Mouse (Mus musculus): ENCODE results near the gene Capn2.
A peak's percentile ranks its signal among the peaks of the same experiment; 100 is the strongest.

Gene Capn2

DNA sequence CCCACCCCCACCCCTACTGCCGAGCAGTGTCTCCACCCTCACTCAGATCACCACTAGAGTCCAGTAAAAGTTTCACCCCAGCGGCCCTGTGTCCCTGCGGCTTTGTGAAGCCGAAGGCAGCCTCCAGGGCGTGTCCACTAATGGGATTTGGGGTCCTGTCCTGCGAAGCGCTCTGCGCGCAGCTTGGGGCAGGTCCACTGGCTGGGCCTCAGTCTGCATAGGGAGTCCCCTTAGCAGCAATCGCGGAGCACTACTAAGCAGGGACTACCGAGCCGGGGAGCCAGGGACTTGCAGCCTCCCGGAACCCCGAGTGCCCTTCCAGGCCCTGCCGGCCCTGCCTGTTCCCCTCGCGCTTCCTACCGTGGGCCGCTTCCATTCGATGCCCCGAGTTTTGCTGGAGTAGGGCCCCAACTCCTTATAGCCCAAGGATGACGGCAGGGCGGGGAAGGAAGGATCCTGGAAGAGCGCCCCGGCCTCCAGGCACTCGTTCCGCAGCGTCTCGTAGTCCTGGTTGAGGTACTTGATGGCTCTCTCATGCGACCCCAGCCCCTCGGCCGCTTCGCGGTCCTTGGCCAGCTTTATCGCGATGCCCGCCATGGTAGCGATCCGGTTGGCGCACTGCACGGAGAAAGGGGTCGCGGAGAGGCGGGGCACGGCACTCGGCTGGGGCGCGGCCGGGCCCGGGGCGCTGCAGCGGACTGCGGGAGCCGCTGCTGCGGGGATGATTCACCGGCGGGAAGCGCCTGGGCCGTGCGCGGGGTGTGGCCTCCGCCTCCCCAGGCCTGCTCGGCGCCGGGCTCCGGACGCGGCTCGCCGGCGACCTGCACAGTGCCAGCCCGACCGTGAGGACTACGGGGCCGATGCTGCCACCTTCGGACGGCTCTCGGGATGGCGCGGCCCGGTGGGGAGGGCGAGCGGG lies at the start of gene Capn2:
Gene Capn2 (minus strand): TSS at position 851 of the 919 bp plus-strand sequence.
- DNase-seq (ENCODE audit: low spot score in 2 of 2): peak; percentile 50 to 72

GRCm38 (mm10) chr1:182565351-182565835 lies 48.0 kb upstream of the Capn2 start:
- no peak for DNase-seq (ENCODE audit: low spot score in 2 of 2)

DNA sequence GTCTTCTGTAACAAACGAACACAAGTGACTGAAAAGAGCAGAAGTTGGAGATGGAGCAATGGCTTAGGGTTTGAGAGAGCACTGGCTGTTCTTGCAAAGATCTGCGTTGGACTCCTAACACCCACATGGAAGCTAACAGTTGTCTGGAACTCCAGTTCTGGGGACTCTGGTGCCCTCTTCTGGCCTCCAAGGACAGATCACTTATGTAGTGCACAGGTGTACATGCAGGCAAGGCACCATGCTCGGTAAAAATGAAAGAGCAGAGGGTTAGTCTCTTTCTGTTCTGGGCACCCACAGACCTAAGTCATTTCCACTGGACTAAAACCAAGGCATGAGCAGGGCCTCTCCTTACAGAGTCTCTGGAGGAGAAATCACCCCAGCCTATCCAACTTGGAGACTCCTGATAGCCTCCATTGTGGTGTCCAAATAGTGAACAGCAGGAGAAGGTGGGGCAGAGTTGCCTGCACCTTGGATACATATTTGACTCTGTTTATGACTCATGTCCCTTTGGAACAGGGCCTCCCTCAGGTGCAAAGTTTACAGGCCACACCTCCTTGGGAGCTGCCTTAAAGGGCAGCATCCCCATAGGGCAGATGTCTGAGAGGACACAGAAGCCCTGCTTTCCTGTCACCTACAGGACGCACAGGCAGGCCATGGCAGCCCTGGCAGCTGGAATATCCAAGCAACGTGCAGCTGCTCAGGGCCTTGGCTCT lies 47.2 kb upstream of the Capn2 start, which contains the start of gene Capn8:
Gene Capn8 (plus strand): TSS at position 600 of the 713 bp plus-strand sequence.
- DNase-seq (ENCODE audit: low spot score in 2 of 2): no peak

DNA sequence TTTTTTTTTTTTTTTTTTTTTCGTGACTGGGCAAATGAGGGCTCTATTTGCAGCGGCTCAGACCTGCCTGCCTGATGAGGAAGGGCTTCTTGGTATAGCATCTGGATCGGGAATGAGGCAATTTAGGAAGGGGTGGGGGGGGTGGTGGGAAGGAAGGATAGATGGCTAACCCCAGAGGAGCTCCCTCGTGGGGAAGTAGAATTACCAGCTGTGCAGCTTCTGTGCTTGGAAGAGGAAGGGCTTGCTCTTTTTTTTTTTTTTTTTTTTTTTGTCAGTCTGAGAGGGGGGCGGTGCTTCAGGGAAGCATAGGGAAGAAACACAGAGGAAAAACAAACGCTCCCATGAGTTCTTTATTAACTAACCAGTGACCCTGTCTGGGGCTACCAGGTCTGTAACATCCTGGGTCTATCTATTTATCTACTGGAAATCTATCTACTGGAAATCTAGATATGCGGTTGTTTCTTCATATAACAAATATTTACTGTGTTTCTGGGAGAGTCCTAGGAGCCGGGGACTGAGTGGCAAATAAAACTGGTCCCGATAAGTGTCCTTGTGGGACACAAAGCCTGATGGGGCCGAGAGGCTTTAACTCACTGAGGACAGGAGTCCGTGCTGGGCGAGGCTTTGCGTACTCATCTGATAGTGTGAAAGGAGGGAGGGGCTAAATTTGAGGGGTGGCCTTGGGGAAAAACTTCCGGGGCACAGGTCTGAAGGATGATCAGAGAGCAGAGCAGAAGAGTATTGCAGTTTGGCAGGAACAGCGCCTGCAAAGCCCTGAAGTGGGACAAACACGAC lies 45.4 kb upstream of the Capn2 start:
- DNase-seq (ENCODE audit: low spot score in 2 of 2): no peak

DNA sequence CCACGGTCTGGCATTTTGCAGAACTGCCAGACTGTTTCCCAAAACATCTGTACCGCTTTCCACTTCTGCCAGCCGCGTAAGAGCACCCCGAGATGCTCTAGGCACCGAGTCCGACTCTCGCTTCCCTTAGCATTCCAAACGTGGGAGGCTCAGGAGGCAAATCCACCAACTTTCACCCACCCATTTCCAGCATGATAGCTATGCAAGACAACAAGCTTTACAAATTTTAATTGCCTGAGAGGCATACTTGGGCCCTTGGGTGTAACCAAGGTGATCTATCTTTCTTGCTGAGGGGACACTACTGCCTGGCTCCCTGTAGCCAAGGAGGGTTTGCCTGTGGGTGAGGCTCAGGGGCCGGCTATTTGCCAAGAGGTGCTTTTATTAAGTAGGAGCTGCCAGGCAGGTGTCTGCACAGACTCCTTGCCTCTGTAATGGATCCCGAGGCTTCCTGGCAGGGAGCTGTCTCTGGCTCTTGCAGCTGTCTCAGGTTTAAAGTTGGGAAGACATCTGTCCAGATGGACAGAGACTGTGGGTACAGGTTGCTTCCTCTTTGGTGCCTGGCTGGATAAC lies 44.6 kb upstream of the Capn2 start:
- no peak for DNase-seq (ENCODE audit: low spot score in 2 of 2)

GRCm38 (mm10) chr1:182560390-182561098 lies 43.1 kb upstream of the Capn2 start:
- DNase-seq (ENCODE audit: low spot score in 2 of 2): peak in 1 of 2 experiments; percentile 44

DNA sequence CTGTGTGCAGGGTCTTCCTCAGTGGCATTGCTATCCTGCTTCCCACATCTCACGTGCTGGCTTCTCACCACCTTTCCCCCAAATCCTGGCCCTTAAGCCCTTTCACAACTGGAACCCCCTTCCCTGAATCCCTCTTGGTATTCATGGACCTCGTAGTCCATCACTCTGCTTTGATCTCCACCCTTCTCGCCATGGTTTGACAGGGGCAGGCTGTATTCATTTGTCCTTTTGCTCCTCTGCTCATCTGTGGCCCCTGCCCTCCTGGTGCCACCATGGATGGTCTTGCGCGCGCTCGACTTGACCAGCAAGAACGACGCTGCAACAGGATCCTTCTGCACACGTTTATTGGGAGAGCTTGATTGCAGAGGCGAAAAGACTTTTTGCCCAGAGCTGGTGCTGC lies 42.1 kb upstream of the Capn2 start:
- DNase-seq (ENCODE audit: low spot score in 2 of 2): no peak

DNA sequence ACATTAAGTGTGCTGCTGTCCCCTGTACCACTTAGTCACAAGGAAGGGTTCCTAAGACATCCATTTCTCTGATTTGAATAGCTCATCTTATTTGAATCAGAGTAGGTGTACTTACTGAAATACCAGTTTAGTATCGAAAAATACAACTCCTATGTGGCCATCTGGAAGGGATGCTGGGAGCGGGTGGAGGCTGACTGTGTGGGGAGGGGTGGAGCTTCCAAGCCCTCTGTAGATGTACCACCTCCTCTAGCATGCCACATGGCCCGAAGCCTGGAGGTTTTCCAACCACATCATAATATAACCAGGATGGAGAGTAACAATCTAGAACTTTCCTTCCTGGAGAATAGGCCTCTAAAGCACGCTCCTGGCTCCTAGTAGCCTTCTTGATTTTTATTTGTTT lies 40.9 kb upstream of the Capn2 start:
- no peak for DNase-seq (ENCODE audit: low spot score in 2 of 2)

GRCm38 (mm10) chr1:182553649-182554375 lies 36.4 kb upstream of the Capn2 start:
- DNase-seq (ENCODE audit: low spot score in 2 of 2): peak; percentile 38 to 48

DNA sequence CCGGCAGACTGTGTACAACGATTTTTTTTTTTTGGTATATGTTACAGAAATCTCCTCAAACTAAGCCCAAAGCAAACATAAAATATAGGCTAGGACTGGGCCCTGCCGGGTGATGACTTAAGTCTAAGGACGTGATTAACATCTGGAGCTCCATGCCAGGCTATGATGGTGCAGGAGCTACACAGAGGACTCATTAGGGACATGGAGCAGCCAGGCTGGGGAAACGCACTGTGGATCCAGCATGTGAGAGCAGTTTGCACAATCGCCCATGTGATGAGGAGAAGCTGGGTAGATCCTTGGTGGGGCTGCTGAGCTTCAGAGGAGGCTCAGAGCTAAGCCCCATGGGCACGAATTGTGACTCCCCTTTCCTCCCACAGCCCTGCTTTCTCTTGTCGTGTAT lies 33.4 kb upstream of the Capn2 start:
- no peak for DNase-seq (ENCODE audit: low spot score in 2 of 2)

- DNase-seq (ENCODE audit: low spot score in 2 of 2): no peak
These were observed 26.5 kb upstream of the Capn2 start for GRCm38 (mm10) chr1:182543906-182544305.

DNA sequence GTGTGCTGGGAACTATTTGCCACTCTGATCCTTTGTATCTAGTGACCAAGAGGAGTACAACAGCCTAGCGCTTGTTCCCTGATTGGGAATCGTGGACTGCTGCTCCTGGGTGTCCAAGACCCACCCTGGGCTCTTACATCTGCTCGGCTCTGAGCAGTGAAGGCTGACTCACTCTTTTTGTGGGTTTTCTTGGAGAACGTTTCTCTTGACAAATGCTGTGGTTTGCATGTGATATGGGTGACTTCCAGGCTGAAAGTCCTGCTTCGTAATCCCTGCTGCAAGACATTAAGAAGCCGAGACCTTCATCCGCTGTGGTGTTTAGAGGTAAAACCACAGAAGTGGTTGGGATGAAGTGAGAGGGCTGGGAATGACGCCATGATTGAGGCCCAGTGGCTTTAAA lies 25.7 kb upstream of the Capn2 start:
- no peak for DNase-seq (ENCODE audit: low spot score in 2 of 2)

DNA sequence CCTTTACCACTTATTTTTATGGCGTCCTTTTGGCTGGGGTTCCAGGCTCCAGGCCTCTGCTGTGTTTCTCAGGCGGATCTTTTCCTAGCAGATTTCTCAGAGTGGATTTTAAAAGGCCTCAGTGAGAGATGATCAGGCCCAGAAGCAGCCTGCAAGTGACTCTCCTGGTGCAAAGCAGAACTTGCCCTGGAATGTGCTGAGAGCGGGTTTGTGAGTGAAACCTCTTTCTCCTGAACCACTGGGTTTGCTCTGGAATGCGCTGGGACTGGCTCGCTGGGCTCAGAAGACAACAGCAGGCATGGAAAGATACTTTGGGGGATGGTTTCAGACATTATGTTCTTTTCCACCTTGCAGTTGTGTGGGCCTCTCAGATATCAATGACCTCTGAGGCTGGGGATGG lies 24.7 kb upstream of the Capn2 start:
- no peak for DNase-seq (ENCODE audit: low spot score in 2 of 2)

- DNase-seq (ENCODE audit: low spot score in 2 of 2): peak; percentile 57 to 65
These were observed 21.9 kb upstream of the Capn2 start for GRCm38 (mm10) chr1:182539023-182539940.

- no peak for DNase-seq (ENCODE audit: low spot score in 2 of 2)
These were observed 17.7 kb upstream of the Capn2 start for GRCm38 (mm10) chr1:182535080-182535481.

GRCm38 (mm10) chr1:182533583-182533982 lies 16.2 kb upstream of the Capn2 start:
- no peak for DNase-seq (ENCODE audit: low spot score in 2 of 2)

- no peak for DNase-seq (ENCODE audit: low spot score in 2 of 2)
These were observed 10.8 kb upstream of the Capn2 start for GRCm38 (mm10) chr1:182527921-182528858.

DNA sequence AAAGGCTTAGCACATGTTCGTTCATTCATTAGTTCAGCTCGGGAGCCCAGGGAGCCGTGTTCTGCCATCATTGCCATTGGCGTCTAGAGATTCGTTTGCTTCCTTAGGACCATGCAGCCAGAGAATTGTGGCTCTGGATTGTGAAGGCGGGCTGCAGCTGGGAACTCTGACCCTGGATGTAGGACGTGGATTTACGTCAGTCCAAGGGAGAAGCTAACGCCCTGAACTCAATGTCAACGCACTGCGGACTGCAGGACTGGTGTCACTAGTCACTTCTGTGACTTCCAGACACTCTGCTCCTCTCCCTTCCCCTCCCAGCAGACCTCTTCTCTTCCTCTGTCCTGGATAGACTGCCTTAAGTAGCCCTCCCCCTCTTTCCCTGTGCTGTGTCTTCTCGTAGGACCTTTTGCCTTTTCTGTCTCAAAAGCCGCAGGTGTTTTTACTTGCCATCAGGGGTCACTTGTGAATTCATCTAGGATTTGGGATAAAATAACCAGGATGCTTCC lies 9.9 kb upstream of the Capn2 start:
- DNase-seq (ENCODE audit: low spot score in 2 of 2): no peak
